Mouse (Mus musculus) intestine, embryonic 15.5 days (tissue): ENCODE results near the gene Olfr887. TPM values are rescaled to one million over a fixed set of nuclear protein-coding genes. Genes with fewer than 3 reads are reported as not detected.

ENCODE experiments used
- ATAC-seq: fragments of 200-750 bp; cut with Nextera tagmentation; 2 replicates; pipeline ENCODE4 v1.8.0; 2017; ENCODE audit warnings: moderate TSS enrichment, moderate library complexity
- H3K27ac ChIP-seq: fragments of 300-500 bp; sonication (generic); 2 replicates; pipeline ENCODE4 v1.5.1; 2015; ENCODE audit warnings: mild to moderate bottlenecking, inconsistent platforms
- H3K27me3 ChIP-seq: fragments of 300-500 bp; sonication (generic); replicated peaks from 2 replicates; pipeline ENCODE4 v1.6.1; 2015; ENCODE audit warnings: inconsistent platforms
- H3K36me3 ChIP-seq: fragments of 300-500 bp; sonication (generic); 2 replicates; pipeline ENCODE4 v1.6.1; 2015; ENCODE audit warnings: inconsistent platforms
- H3K4me1 ChIP-seq: fragments of 300-500 bp; sonication (generic); replicated peaks from 2 replicates; pipeline ENCODE4 v1.6.1; 2015; ENCODE audit warnings: inconsistent platforms
- H3K4me2 ChIP-seq: fragments of 300-500 bp; sonication (generic); replicated peaks from 2 replicates; pipeline ENCODE4 v1.6.1; 2015; ENCODE audit warnings: mild to moderate bottlenecking, inconsistent platforms
- H3K4me3 ChIP-seq: fragments of 300-500 bp; sonication (generic); replicated peaks from 2 replicates; pipeline ENCODE4 v1.5.1; 2015; ENCODE audit warnings: inconsistent platforms
- H3K9ac ChIP-seq: fragments of 300-500 bp; sonication (generic); 2 replicates; pipeline ENCODE4 v1.6.1; 2015; ENCODE audit warnings: inconsistent platforms
- H3K9me3 ChIP-seq: fragments of 300-500 bp; sonication (generic); 2 replicates; pipeline ENCODE4 v1.6.1; 2016; ENCODE audit warnings: inconsistent platforms
- WGBS: fragments of 180-500 bp; shearing (Covaris S2); methylation state at CpG from one replicate; pipeline ENCODE4 v1.1.7; 2015; 5-methylcytosine and 5-hydroxymethylcytosine counted together
- polyA plus RNA-seq: library from polyadenylated mRNA; unstranded; fragments of >200 nt; fragmentation: Nextera tagmentation; extraction: Ambion mirVana; gene quantifications from 2 replicates; pipeline ENCODE4 v1.2.1, GENCODE M21; 2015

The Olfr887 gene
- not detected in 2 replicates for polyA plus RNA-seq

DNA sequence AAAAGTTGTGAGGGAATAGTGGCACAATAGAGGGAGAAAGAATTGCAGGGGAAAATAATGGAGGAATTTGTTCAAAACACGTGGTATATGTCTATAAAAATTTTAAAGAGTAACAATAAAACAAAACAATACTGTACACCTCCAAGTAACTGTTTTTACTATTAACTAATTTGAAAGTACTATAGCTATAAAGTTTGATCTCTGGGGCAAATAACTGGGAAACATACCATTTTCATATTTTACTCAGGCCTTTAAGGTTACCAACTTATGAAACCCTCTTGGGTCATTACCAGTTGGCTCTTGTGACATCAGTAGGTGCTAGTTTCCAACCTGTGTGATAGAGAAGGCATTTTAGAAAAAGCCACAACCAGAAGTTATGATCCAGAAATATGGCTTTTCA lies at the start of gene Olfr887:
TSS of gene Olfr887 (plus strand) at position 301 of the 400 bp plus-strand sequence.
- WGBS: 85% methylated on average over 1 of the region's 1 CpGs
- Histone ChIP-seq H3K4me1 (no peaks in the 10 kb centered on the region), H3K27me3 (no peaks in the 10 kb centered on the region), H3K36me3 (no peaks in the 10 kb centered on the region), H3K4me2 (no peak within 1 kb of the TSS), H3K9ac (no peak within 1 kb of the TSS), H3K27ac (no peak within 1 kb of the TSS), H3K4me3 (no peak within 1 kb of the TSS), H3K9me3 (no peaks in the 10 kb centered on the region)
- no peak for ATAC-seq

DNA sequence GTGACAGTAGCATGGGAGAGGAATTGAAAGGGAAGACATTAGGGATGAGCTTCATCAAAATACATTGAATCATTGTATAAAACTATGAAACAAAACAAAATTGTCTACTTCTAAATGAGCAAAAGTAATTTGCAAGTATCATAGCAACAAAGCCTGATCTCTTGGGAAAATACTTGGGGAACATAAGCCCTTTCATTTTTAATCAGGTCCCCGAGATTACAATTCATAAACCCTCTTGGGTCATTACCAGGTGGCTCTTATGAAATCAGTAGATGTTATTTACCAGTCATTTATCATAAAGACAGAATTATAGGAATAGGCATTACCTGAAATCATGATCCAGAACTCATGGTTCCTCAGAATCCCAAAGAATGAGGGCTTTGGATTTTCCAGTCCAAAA lies 37.6 kb upstream of the Olfr887 start, which contains the start of gene Olfr884:
TSS of gene Olfr884 (plus strand) at position 301 of the 400 bp plus-strand sequence.
- Histone ChIP-seq H3K9ac (no peak within 1 kb of the TSS), H3K4me2 (no peak within 1 kb of the TSS), H3K4me3 (no peak within 1 kb of the TSS), H3K4me1 (no peaks in the 10 kb centered on the region), H3K36me3 (no peaks in the 10 kb centered on the region), H3K27me3 (no peaks in the 10 kb centered on the region), H3K9me3 (no peaks in the 10 kb centered on the region), H3K27ac (no peak within 1 kb of the TSS)
- no peak for ATAC-seq
- WGBS: 64% methylated on average over 1 of the region's 1 CpGs

DNA sequence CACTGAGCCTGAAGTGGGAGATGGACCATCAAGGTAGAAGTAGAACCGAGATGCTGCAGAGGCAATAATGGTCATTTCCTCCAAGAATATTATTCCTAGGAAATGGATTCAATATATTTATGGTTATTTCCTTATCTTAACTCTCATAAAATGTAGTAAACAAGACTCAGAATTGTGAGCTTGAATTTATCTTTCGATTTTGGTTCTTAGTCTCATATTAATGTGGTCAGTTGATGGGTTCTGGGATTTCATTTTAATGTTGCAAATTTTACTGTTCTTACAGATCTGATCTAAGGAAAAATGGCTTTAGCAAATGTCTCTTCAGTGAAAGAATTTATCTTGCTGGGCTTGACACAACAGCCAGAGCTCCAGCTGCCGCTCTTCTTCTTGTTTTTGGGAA lies 22.9 kb upstream of the Olfr887 start, which contains the start of gene Olfr885:
TSS of gene Olfr885 (plus strand) at position 301 of the 400 bp plus-strand sequence.
- no peak for ATAC-seq
- no peaks in the 10 kb centered on the region for H3K4me1 ChIP-seq
- no peak within 1 kb of the TSS for H3K4me3 ChIP-seq
- 88% methylated on average over 3 of the region's 3 CpGs for WGBS
- H3K4me2 ChIP-seq: no peak within 1 kb of the TSS
- no peak within 1 kb of the TSS for H3K9ac ChIP-seq
- no peaks in the 10 kb centered on the region for H3K36me3 ChIP-seq
- no peaks in the 10 kb centered on the region for H3K9me3 ChIP-seq
- no peak within 1 kb of the TSS for H3K27ac ChIP-seq
- H3K27me3 ChIP-seq: no peaks in the 10 kb centered on the region

DNA sequence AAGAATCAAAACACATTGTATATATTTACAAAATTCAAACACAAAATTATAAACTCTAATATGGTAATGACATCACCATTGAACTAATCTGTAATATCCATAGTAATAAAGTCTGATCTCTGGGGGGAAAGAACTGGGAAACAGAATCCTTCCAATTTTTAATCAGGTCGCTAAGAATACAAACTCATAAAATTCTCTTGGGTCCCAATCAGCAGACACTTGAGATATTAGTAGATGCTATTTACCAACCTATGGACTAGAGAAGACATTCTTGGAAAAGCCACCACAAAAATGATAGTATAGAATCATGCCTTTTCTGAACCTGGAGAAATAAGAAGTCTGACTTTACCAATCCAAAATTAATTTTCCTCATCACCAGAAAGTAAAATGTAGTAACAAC lies 24.0 kb downstream of the Olfr887 start, which contains the start of gene Olfr888:
TSS of gene Olfr888 (plus strand) at position 301 of the 400 bp plus-strand sequence.
- Histone ChIP-seq H3K9ac (no peak within 1 kb of the TSS), H3K27me3 (no peaks in the 10 kb centered on the region), H3K4me2 (no peak within 1 kb of the TSS), H3K4me1 (no peaks in the 10 kb centered on the region), H3K36me3 (no peaks in the 10 kb centered on the region), H3K27ac (no peak within 1 kb of the TSS), H3K4me3 (no peak within 1 kb of the TSS), H3K9me3 (no peaks in the 10 kb centered on the region)
- WGBS: 77% methylated on average over 1 of the region's 1 CpGs
- ATAC-seq: no peak

DNA sequence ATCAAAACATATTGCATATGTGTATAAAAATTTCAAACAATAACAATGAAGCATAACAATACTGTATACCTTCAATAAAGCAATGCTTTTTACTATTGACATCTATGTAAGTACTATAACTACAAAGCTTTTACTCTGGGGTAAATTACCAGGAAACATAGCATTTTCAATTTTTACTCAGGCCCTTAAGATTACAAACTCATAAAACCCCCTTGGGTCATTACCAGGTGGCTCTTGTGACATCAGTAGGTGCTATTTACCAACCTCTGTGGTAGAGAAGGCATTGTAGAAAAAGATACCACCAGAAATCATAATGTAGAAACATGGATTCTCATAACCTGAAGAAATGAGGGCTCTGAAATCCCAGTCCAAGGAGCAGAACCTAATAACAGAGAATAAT lies 31.0 kb downstream of the Olfr887 start, which contains the start of gene Olfr889:
TSS of gene Olfr889 (plus strand) at position 301 of the 400 bp plus-strand sequence.
- Histone ChIP-seq H3K9ac (no peak within 1 kb of the TSS), H3K4me2 (no peak within 1 kb of the TSS), H3K4me1 (no peaks in the 10 kb centered on the region), H3K4me3 (no peak within 1 kb of the TSS), H3K36me3 (no peaks in the 10 kb centered on the region), H3K27ac (no peak within 1 kb of the TSS), H3K9me3 (no peaks in the 10 kb centered on the region), H3K27me3 (no peaks in the 10 kb centered on the region)
- no peak for ATAC-seq

Other genes starting within 250 kb of the Olfr887 start
- gene Olfr877, start 229.8 kb upstream of the Olfr887 start, polyA plus RNA-seq: not detected in 2 replicates
- gene Olfr145, start 187.3 kb upstream of the Olfr887 start, polyA plus RNA-seq: not detected in 2 replicates
- gene Olfr878, start 166.2 kb upstream of the Olfr887 start, polyA plus RNA-seq: not detected in 2 replicates
- not detected in 2 replicates for gene Olfr881, start 92.2 kb upstream of the Olfr887 start, polyA plus RNA-seq
- not detected in 2 replicates for gene Olfr883, start 58.3 kb upstream of the Olfr887 start, polyA plus RNA-seq
- gene Olfr884, start 37.5 kb upstream of the Olfr887 start, polyA plus RNA-seq: not detected in 2 replicates
- not detected in 2 replicates for gene Olfr885, start 22.8 kb upstream of the Olfr887 start, polyA plus RNA-seq
- not detected in 2 replicates for gene Olfr888, start 24.1 kb downstream of the Olfr887 start, polyA plus RNA-seq
- 0.04 and 0.08 TPM in 2 replicates for gene Olfr889, start 31.1 kb downstream of the Olfr887 start, polyA plus RNA-seq
- gene Olfr890, start 58.4 kb downstream of the Olfr887 start, polyA plus RNA-seq: not detected in 2 replicates
- not detected in 2 replicates for gene Olfr891, start 96.7 kb downstream of the Olfr887 start, polyA plus RNA-seq
- gene Olfr893, start 124.3 kb downstream of the Olfr887 start, polyA plus RNA-seq: not detected in 2 replicates
- gene Olfr894, start 134.0 kb downstream of the Olfr887 start, polyA plus RNA-seq: not detected in 2 replicates
- gene Olfr143, start 168.7 kb downstream of the Olfr887 start, polyA plus RNA-seq: not detected in 2 replicates
- gene Olfr895, start 183.8 kb downstream of the Olfr887 start, polyA plus RNA-seq: not detected in 2 replicates
- not detected in 2 replicates for gene Olfr896-ps1, start 207.0 kb downstream of the Olfr887 start, polyA plus RNA-seq
- gene Olfr25, start 245.0 kb downstream of the Olfr887 start, polyA plus RNA-seq: not detected in 2 replicates